Mouse (Mus musculus) thymus, adult 2 months (tissue): ENCODE data around the gene Parva. TPM values are rescaled to one million over a fixed set of nuclear protein-coding genes. Genes with fewer than 3 reads are reported as not detected.

ENCODE experiments used
- DNase-seq: peaks from one replicate; pipeline ENCODE4 v3.0.0; 2021
- H3K27ac ChIP-seq: fragments of 200-500 bp; 2 replicates; pipeline ENCODE4 v1.5.1; 2012; ENCODE audit warnings: low read length, control low read depth; ENCODE audit not compliant: control insufficient read depth, insufficient read depth
- H3K27me3 ChIP-seq: fragments of 200-500 bp; 2 replicates; pipeline ENCODE4 v1.6.1; 2012; ENCODE audit warnings: mild to moderate bottlenecking, low read length, moderate library complexity, mixed read lengths; ENCODE audit not compliant: control insufficient read depth, insufficient read depth
- H3K36me3 ChIP-seq: fragments of 200-500 bp; 2 replicates; pipeline ENCODE4 v1.6.1; 2012; ENCODE audit warnings: mild to moderate bottlenecking, low read length, moderate library complexity; ENCODE audit not compliant: control insufficient read depth, insufficient read depth
- H3K4me1 ChIP-seq: fragments of 200-500 bp; replicated peaks from 2 replicates; pipeline ENCODE4 v1.6.1; 2012; ENCODE audit warnings: low read length; ENCODE audit not compliant: control insufficient read depth, insufficient read depth
- H3K4me3 ChIP-seq: fragments of 200-500 bp; 2 replicates; pipeline ENCODE4 v1.5.1; 2012; ENCODE audit warnings: mild to moderate bottlenecking, low read length, control low read depth, moderate library complexity; ENCODE audit not compliant: control insufficient read depth, insufficient read depth
- CTCF ChIP-seq: fragments of 200-500 bp; IDR thresholded peaks from 2 replicates; pipeline ENCODE4 v1.5.1; 2012; ENCODE audit warnings: mild to moderate bottlenecking, control low read depth, low read length, moderate library complexity, borderline replicate concordance; ENCODE audit not compliant: control insufficient read depth, poor library complexity, insufficient read depth; ENCODE audit errors: extremely low read depth
- POLR2A ChIP-seq: fragments of 200-500 bp; IDR thresholded peaks from 2 replicates; pipeline ENCODE4 v1.6.1; 2012; ENCODE audit warnings: mild to moderate bottlenecking, low read length, control low read depth, moderate library complexity; ENCODE audit not compliant: control insufficient read depth, poor library complexity, insufficient read depth; ENCODE audit errors: extremely low read depth
- WGBS: fragments of 180-500 bp; shearing (Covaris S2); methylation state at CpG from one replicate; pipeline ENCODE4 v1.1.7; 2018; 5-methylcytosine and 5-hydroxymethylcytosine counted together
- polyA plus RNA-seq: library from polyadenylated mRNA; depleted of rRNA; stranded (reverse); fragments of >200 nt; gene quantifications from 2 replicates; pipeline ENCODE4 v1.2.3, GENCODE M21; 2012

Parva gene
- polyA plus RNA-seq, 1 experiment, result 6.6 TPM

GRCm38 (mm10) chr7:112535408-112535921 is 108.2 kb downstream of the Parva start:
- Histone ChIP-seq H3K36me3 (no peaks in the 10 kb centered on the region), H3K27me3 (no peaks in the 10 kb centered on the region), H3K4me3 (no peak overlapping the region), H3K27ac (no peak overlapping the region), H3K4me1 (no peaks in the 10 kb centered on the region)
- WGBS, result 69% methylated on average over 16 of the region's 16 CpGs
- no peak for DNase-seq
- no peak for TF ChIP-seq POLR2A
- no peak for TF ChIP-seq CTCF

DNA sequence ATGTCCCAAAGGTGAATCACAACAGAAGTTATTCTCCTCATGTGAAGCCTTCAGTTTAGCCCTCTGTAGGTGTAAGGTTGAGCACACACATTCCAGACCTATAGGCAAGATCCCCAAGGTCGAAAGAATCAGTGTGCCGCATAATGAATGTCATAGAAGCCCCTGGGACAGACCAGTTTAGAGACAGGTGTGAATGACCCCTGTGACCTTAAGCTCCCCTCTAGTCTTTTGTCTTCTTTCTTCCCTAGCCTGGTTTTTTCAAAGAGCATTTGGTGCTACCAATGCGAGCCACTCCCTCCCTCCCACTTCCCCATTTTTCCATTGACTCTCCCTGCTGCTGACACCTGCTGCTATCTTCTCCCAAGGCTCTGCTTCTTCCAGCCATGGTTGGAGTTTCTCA is 121.8 kb downstream of the Parva start:
- Histone ChIP-seq H3K27ac (no peak overlapping the region), H3K4me1 (no peaks in the 10 kb centered on the region), H3K4me3 (no peak overlapping the region), H3K36me3 (no peaks in the 10 kb centered on the region), H3K27me3 (no peaks in the 10 kb centered on the region)
- 81% methylated on average over 3 of the region's 3 CpGs for WGBS
- no peak for DNase-seq
- TF ChIP-seq CTCF (no peak), POLR2A (no peak)

- no peaks in the 10 kb centered on the region for H3K27me3 ChIP-seq
- no peaks in the 10 kb centered on the region for H3K36me3 ChIP-seq
- H3K27ac ChIP-seq, result no peak overlapping the region
- no peak for DNase-seq
- no peaks in the 10 kb centered on the region for H3K4me1 ChIP-seq
- TF ChIP-seq POLR2A, result no peak
- TF ChIP-seq CTCF, result no peak
- no peak overlapping the region for H3K4me3 ChIP-seq
- WGBS, result 91% methylated on average over 3 of the region's 3 CpGs
Measured at GRCm38 (mm10) chr7:112561504-112561903, 134.2 kb downstream of the Parva start.

- no peak for DNase-seq
- no peaks in the 10 kb centered on the region for H3K36me3 ChIP-seq
- H3K27ac ChIP-seq, result no peak overlapping the region
- 92% methylated on average over 4 of the region's 4 CpGs for WGBS
- H3K4me3 ChIP-seq, result no peak overlapping the region
- no peaks in the 10 kb centered on the region for H3K4me1 ChIP-seq
- no peaks in the 10 kb centered on the region for H3K27me3 ChIP-seq
- TF ChIP-seq POLR2A (no peak), CTCF (no peak)
Measured at GRCm38 (mm10) chr7:112567004-112567403, 139.7 kb downstream of the Parva start.

DNA sequence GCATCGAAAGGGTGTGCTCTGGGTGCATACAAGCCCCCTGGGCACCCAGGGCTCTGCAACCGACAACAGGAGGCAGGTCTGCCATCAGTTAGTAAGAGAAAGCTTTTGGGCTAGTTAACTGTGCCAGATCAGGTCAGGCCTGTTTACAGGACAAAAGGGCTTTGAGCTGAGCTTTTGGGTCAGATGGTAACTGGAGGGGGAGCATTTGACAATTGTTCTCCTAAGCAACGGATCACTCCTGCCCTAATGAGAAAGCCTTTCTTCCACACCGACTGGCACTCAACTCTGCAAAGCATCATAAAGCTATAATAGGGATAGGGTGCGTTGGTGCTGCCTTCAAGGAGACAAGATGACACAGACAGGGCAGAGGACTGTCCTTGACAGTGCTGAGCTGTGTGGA is 141.7 kb downstream of the Parva start:
- H3K36me3 ChIP-seq, result no peaks in the 10 kb centered on the region
- H3K4me1 ChIP-seq, result no peaks in the 10 kb centered on the region
- 79% methylated on average over 5 of the region's 5 CpGs for WGBS
- TF ChIP-seq POLR2A (no peak), CTCF (no peak)
- H3K4me3 ChIP-seq, result no peak overlapping the region
- H3K27ac ChIP-seq, result no peak overlapping the region
- DNase-seq, result no peak
- no peaks in the 10 kb centered on the region for H3K27me3 ChIP-seq

DNA sequence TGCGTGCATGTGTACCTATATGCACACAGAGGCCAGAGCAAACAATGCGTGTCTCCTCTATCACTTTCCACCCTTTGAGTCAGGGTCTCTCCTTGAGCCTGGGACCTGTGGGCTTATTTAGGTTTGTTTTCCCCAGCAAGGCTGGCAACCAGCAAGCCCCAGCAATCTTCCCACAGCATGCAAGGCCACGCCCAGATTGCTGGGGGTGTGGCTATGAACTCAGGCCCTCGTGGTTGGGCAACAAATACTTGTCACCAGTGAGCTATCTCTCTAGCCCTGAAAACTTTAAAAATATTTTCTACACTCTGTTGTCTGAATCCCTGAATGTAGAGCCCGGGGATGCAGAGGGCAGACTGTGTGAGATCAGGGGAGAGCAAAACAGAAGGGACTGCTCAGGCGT is 154.3 kb downstream of the Parva start:
- TF ChIP-seq POLR2A (no peak), CTCF (no peak)
- H3K36me3 ChIP-seq, result no peaks in the 10 kb centered on the region
- no peaks in the 10 kb centered on the region for H3K4me1 ChIP-seq
- H3K27me3 ChIP-seq, result no peaks in the 10 kb centered on the region
- DNase-seq, result no peak
- H3K4me3 ChIP-seq, result no peak overlapping the region
- 78% methylated on average over 6 of the region's 6 CpGs for WGBS
- H3K27ac ChIP-seq, result no peak overlapping the region

GRCm38 (mm10) chr7:112582882-112583405 is 155.6 kb downstream of the Parva start:
- 90% methylated on average over 6 of the region's 6 CpGs for WGBS
- Histone ChIP-seq H3K4me3 (no peak overlapping the region), H3K36me3 (no peaks in the 10 kb centered on the region), H3K27me3 (no peaks in the 10 kb centered on the region), H3K27ac (no peak overlapping the region), H3K4me1 (no peaks in the 10 kb centered on the region)
- TF ChIP-seq POLR2A, result no peak
- no peak for TF ChIP-seq CTCF
- no peak for DNase-seq
